Mouse (Mus musculus) adrenal gland, postnatal 14 days (tissue): ENCODE measurements around the gene Gcnt2. TPM values are rescaled to one million over a fixed set of nuclear protein-coding genes. Genes with fewer than 3 reads are reported as not detected.
"Not testable (repeated sequence)": the region's sequence is repeated elsewhere in the genome, so short reads cannot be mapped to it uniquely, and the experiment has no call there.

Source experiments
- DNase-seq: peaks from one replicate; pipeline ENCODE4 v3.0.0; 2021; ENCODE audit warnings: mixed read lengths
- total RNA-seq: library from RNA; stranded (reverse); gene quantifications from 2 replicates; pipeline ENCODE4 v1.2.3, GENCODE M21; 2021

Gene Gcnt2
- total RNA-seq, 1 experiment from 2014 or later, result 11.3 TPM

DNA sequence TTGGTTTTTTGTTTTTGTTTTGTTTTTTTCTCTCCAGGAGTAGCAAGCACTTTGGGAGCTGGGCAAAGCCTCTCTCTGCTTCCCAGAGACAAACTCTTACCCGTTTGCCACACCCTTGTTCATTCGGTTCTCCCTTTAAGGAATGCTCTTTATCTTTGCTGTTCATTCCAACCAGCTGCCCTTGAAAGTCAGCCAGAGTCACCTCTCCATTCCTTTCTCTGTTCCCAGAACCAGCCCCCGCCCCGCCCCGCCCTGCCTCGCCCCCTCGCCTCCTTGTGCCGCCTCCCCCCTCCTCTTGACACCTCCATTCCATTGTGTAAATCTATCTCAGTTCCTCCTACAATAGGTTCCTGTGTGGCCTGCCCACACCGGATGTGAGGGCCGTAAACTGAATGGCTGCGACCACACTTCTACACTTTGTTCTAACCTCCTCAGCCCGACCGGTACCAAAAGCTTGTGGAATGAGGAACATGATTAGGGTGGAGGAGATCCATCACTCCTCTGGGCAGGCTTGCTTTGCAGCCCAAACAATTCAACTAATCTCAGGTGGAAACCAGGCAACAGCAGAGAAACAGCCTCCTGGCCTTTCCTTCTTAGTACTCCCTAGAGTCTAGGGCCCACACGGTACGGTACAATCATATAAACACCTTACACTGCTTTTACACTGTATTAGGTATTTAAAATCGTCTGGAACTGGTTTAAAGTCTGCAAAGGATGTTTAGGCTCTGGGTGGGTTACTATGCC is 9.5 kb downstream of the Gcnt2 start:
- peak; percentile 9 for DNase-seq

- DNase-seq, result no peak
Measured at GRCm38 (mm10) chr13:40874021-40874420, 14.5 kb downstream of the Gcnt2 start.

DNA sequence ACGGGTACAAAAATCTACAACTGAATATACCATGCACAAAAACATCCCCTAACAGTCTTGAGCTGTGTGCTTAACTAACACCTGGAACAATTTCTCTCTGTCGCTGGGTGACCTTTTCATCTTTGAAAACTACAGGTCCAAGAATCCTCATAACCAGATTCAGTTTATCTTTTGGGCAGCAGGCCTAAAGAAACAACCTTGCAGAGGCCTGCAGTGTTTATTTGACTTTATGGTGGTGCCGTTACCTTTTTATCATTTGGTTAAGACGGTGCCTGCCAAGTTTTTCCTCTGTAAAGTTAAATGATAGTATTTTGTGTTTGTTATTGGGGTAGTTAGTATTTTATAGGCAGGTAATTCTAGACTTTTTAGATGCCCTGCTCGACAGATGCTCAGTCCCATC is 15.9 kb downstream of the Gcnt2 start:
- DNase-seq, result no peak

GRCm38 (mm10) chr13:40877589-40877988 is 18.0 kb downstream of the Gcnt2 start:
- DNase-seq, result no peak

DNA sequence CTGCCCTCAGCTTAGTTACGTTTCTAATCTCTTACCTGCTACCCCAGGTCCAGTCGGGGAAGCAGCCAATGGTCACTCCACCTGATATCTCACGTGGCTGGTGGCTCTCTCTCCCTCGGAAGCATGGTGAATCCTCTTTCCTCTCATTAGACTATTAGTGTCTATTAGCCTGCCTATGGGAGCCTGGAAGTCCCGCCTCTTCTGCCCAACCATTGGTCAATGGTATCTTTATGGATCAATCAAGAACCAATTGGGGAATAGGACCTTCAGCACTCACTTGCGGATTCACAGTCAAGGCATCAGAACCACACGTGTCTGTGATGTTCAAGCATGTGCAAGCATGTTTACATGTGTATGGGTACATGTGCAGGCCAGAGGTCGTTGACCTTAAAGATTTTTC is 21.0 kb downstream of the Gcnt2 start:
- no peak for DNase-seq

GRCm38 (mm10) chr13:40882606-40883005 is 23.1 kb downstream of the Gcnt2 start:
- no peak for DNase-seq

DNA sequence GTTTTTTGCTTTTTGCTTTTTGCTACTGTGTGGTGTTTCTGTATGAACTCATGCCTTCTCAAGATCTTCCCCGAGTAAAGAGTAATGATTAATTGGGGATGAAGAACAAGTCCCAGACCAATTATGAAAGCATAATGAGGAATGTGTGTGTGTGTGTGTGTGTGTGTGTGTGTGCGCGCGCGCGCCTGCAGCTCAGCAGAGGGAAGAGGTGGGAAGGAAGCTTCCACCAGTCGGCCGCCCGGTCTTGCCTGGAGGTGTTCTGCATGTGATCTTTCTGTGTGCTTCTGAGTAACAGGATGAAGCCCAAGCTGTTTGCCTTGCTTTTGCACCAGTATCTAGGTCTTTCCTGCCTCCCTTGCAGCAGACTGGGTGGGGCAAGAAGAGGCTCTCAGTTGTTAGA is 24.3 kb downstream of the Gcnt2 start:
- no peak for DNase-seq

DNA sequence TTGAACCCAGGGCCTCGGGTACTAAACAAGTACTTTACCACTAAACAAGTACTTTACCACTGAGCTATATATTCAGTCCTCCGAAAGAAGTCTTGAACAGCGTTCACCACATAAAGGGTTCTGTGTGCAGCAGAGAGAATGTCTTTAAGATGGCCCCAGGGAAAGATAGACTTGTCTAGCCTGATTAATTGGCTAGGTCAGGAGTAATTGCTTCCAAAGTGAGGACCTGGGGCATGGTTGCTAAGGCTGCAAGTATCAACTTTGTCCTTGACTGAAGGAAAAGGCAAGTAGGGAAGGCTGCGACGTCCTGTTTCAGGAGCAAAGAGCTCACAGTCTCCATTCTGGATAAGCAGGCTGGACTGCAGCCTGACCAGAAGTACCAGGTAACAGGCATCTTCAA is 25.3 kb downstream of the Gcnt2 start:
- no peak for DNase-seq

DNA sequence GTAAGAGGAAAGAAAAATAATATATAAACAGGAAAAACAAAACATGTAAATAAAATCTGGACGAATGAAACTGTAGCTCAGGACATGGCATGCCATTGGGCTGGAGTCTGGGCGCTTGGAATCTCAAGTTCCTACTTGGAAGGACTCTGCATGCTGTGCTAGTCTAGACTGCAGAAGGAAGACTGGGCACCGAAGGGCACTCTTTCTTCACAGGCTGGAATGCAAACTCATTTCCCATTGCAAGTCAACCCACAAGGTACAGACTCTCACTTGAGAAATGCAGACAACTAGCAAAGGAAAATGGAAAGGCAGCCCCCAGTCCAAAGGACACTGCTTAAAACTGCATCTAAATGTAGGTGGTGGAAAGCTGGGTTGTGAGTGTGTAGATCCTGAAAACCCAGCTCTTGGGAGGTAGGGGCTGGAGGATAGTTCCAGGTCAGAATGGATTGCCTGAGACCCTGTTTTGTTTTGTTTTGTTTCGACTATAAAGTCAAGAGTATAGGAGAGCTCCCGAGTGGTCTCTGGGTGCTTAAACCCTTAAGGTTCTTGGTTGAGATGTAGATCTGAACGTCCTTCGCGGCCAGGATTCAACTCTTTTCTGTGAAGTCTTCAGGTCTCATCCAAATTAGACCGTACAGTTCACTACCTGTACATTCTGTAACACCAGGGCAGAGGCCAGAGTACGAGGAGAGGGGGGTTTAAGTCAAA is 26.5 kb downstream of the Gcnt2 start:
- peak; percentile 12 for DNase-seq

GRCm38 (mm10) chr13:40886643-40887381 is 27.3 kb downstream of the Gcnt2 start:
- peak; percentile 24 for DNase-seq

- peak; percentile 44 for DNase-seq
Measured at GRCm38 (mm10) chr13:40890595-40890994, 31.0 kb downstream of the Gcnt2 start.

GRCm38 (mm10) chr13:40891369-40891768 is 31.8 kb downstream of the Gcnt2 start:
- not testable (repeated sequence) for DNase-seq

- DNase-seq, result peak; percentile 23
Measured at GRCm38 (mm10) chr13:40892043-40892442, 32.5 kb downstream of the Gcnt2 start.

GRCm38 (mm10) chr13:40892547-40892946 is 33.0 kb downstream of the Gcnt2 start:
- no peak for DNase-seq

- DNase-seq, result no peak
Measured at GRCm38 (mm10) chr13:40893573-40893972, 34.0 kb downstream of the Gcnt2 start.

DNA sequence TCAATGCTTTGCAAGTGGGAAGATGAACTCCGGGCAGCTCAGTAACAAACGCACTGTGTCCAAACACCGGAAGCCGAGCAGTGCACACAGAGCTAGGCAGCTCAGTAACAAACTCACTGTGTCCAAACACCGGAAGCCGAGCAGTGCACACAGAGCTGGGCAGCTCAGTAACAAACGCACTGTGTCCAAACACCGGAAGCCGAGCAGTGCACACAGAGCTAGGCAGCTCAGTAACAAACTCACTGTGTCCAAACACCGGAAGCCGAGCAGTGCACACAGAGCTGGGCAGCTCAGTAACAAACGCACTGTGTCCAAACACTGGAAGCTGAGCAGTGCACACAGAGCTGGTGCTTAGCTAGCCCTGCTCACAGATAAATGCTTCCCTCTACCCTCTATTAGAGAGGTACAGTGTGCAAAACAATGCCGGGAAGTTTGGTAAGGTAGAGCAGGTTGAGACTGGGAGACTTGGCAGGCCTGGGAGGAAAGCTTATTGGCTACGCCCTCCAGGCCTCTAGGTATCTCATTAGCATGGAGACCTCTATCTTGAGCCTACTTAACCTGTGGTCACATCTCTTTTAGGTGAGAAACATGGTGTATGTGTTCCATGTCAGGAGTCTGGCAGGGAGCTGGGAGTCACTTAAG is 38.6 kb downstream of the Gcnt2 start:
- not testable (repeated sequence) for DNase-seq

- DNase-seq, result no peak
Measured at GRCm38 (mm10) chr13:40898698-40899097, 39.1 kb downstream of the Gcnt2 start.

- DNase-seq, result no peak
Measured at GRCm38 (mm10) chr13:40899349-40899993, 39.9 kb downstream of the Gcnt2 start.

DNA sequence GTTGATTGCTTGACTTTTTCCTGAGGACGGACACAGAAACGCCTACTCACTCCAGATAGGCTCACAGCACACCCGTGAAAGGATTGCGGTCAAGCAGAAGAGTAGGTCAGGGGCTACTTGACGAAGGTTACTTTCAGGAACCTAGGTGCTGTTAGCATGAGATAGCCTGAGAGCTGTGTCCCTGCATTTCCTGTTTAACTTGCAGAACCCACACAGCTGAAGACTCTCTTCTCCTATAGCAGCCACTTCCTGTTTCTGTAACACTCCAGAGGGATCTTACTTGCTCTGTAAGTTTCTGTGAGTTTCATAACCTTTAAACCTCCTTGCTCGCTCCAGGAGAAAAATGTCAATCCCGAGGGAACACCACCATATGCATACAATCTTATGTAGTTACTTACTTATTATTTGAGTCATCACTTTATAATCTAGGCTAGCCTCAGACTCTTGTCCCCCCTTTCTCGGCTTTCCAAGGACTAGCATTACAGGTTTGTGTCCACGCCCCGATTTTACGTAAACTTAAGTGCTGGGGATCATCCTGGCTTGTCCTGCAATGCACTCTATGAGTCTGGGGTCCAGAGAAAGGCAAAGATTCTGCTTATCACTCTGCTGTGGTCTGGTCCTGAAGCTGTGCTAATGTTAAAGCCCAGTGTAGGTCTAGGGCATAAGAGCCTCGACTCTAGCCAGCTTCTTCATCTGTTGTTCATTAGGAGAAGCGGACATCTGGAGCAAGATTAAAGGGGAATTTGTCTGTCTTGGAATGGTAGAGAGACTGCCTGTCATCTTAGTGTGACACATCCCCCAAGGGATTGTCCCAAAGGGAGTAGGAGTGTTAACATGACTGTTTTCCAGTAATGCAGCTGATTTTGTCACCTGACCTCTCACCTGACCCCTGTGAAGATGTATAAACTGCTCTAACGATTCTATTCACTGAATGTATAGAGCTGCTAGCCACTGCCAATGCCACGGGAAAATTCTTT is 40.7 kb downstream of the Gcnt2 start:
- DNase-seq, result no peak

GRCm38 (mm10) chr13:40901263-40901662 is 41.7 kb downstream of the Gcnt2 start:
- peak; percentile 65 for DNase-seq
